Mouse (Mus musculus) intestine, postnatal 0 days (tissue): ENCODE measurements around the gene Sigirr. TPM values are rescaled to one million over a fixed set of nuclear protein-coding genes. Genes with fewer than 3 reads are reported as not detected.

ENCODE experiments used
- ATAC-seq: fragments of 200-750 bp; cut with Nextera tagmentation; 2 replicates; pipeline ENCODE4 v1.8.0; 2017; ENCODE audit warnings: mild to moderate bottlenecking, moderate TSS enrichment, moderate library complexity
- H3K27ac ChIP-seq: fragments of 300-500 bp; sonication (generic); 2 replicates; pipeline ENCODE4 v1.5.1; 2014; ENCODE audit warnings: mild to moderate bottlenecking, low read depth, low read length, moderate library complexity
- H3K27me3 ChIP-seq: fragments of 300-500 bp; sonication (generic); replicated peaks from 2 replicates; pipeline ENCODE4 v1.6.1; 2014; ENCODE audit warnings: low read length, mixed read lengths; ENCODE audit not compliant: control insufficient read depth, insufficient read depth
- H3K36me3 ChIP-seq: fragments of 300-500 bp; sonication (generic); 2 replicates; pipeline ENCODE4 v1.6.1; 2014; ENCODE audit warnings: mild to moderate bottlenecking, moderate library complexity; ENCODE audit not compliant: control insufficient read depth, insufficient read depth
- H3K4me1 ChIP-seq: fragments of 300-500 bp; sonication (generic); replicated peaks from 2 replicates; pipeline ENCODE4 v1.6.1; 2014; ENCODE audit warnings: antibody characterized with exemption, low read length, mixed read lengths; ENCODE audit not compliant: control insufficient read depth, insufficient read depth
- H3K4me2 ChIP-seq: fragments of 300-500 bp; sonication (generic); replicated peaks from 2 replicates; pipeline ENCODE4 v1.6.1; 2014; ENCODE audit warnings: low read depth, mild to moderate bottlenecking, moderate library complexity
- H3K4me3 ChIP-seq: fragments of 300-500 bp; sonication (generic); 2 replicates; pipeline ENCODE4 v1.5.1; 2014; ENCODE audit warnings: low read depth, low read length
- H3K9ac ChIP-seq: fragments of 300-500 bp; sonication (generic); 2 replicates; pipeline ENCODE4 v1.6.1; 2014; ENCODE audit warnings: mild to moderate bottlenecking, low read depth, low read length
- H3K9me3 ChIP-seq: fragments of 300-500 bp; sonication (generic); 2 replicates; pipeline ENCODE4 v1.6.1; 2016; ENCODE audit warnings: mixed run types; ENCODE audit not compliant: control insufficient read depth
- CTCF ChIP-seq: sonication (generic); IDR thresholded peaks from 2 replicates; pipeline ENCODE4 v1.5.1; 2016; ENCODE audit warnings: low read depth, mild to moderate bottlenecking, control low read depth, antibody characterized with exemption, moderate library complexity
- WGBS: fragments of 180-500 bp; shearing (Covaris S2); extraction: QIAGEN DNeasy Blood & Tissue Kit; methylation state at CpG from one replicate; pipeline ENCODE4 v1.1.7; 2014; 5-methylcytosine and 5-hydroxymethylcytosine counted together
- polyA plus RNA-seq: library from polyadenylated mRNA; unstranded; fragments of >200 nt; fragmentation: Nextera tagmentation; extraction: Ambion mirVana; gene quantifications from 2 replicates; pipeline ENCODE4 v1.2.1, GENCODE M21; 2015

Sigirr gene
- polyA plus RNA-seq, 1 experiment from 2014 or later = 42.1 TPM

GRCm38 (mm10) chr7:141093950-141094349 lies 6.4 kb downstream of the Sigirr start:
- no peak overlapping the region for H3K4me2 ChIP-seq
- no peaks in the 10 kb centered on the region for H3K27me3 ChIP-seq
- no peak overlapping the region for H3K4me3 ChIP-seq
- 59% methylated on average over 6 of the region's 6 CpGs for WGBS
- no peak for TF ChIP-seq CTCF
- no peak overlapping the region for H3K27ac ChIP-seq
- no peak overlapping the region for H3K9ac ChIP-seq
- H3K4me1 ChIP-seq = no peaks in the 10 kb centered on the region; the same call in 1 of the 2 replicates
- no peaks in the 10 kb centered on the region for H3K9me3 ChIP-seq
- peaks cover 20% of the 10 kb centered on the region; the same call in 1 of the 2 replicates for H3K36me3 ChIP-seq
- ATAC-seq = no peak

- peaks cover 31% of the 10 kb centered on the region for H3K36me3 ChIP-seq
- peak; percentile 93 for TF ChIP-seq CTCF
- WGBS = 9% methylated on average over 37 of the region's 37 CpGs
- H3K9me3 ChIP-seq = no peaks in the 10 kb centered on the region
- no peak overlapping the region for H3K9ac ChIP-seq
- no peaks in the 10 kb centered on the region; the same call in 1 of the 2 replicates for H3K4me1 ChIP-seq
- no peak overlapping the region for H3K4me3 ChIP-seq
- H3K4me2 ChIP-seq = peak overlapping the region; percentile 53
- no peak overlapping the region for H3K27ac ChIP-seq
- peak; percentile 72 for ATAC-seq
- no peaks in the 10 kb centered on the region for H3K27me3 ChIP-seq
These were observed 8.2 kb downstream of the Sigirr start for GRCm38 (mm10) chr7:141092051-141092735.

GRCm38 (mm10) chr7:141090228-141090627 lies 10.1 kb downstream of the Sigirr start:
- H3K9me3 ChIP-seq = no peaks in the 10 kb centered on the region
- peak overlapping the region; percentile 28; the same call in 1 of the 2 replicates for H3K27ac ChIP-seq
- TF ChIP-seq CTCF = no peak
- peak; percentile 28 for ATAC-seq
- H3K4me1 ChIP-seq = no peaks in the 10 kb centered on the region
- WGBS = 54% methylated on average over 8 of the region's 8 CpGs
- no peak overlapping the region for H3K9ac ChIP-seq
- H3K27me3 ChIP-seq = no peaks in the 10 kb centered on the region
- H3K4me2 ChIP-seq = no peak overlapping the region
- no peak overlapping the region for H3K4me3 ChIP-seq
- H3K36me3 ChIP-seq = peaks cover 31% of the 10 kb centered on the region

GRCm38 (mm10) chr7:141088473-141088872 lies 11.9 kb downstream of the Sigirr start:
- Histone ChIP-seq H3K36me3 (peaks cover 40% of the 10 kb centered on the region), H3K9me3 (no peaks in the 10 kb centered on the region), H3K4me2 (no peak overlapping the region), H3K27ac (no peak overlapping the region), H3K9ac (no peak overlapping the region), H3K4me3 (no peak overlapping the region), H3K4me1 (no peaks in the 10 kb centered on the region), H3K27me3 (no peaks in the 10 kb centered on the region)
- no peak for ATAC-seq
- TF ChIP-seq CTCF = no peak
- WGBS = 25% methylated on average over 18 of the region's 18 CpGs

- TF ChIP-seq CTCF = no peak
- H3K4me3 ChIP-seq = no peak overlapping the region
- H3K9me3 ChIP-seq = no peaks in the 10 kb centered on the region
- H3K9ac ChIP-seq = no peak overlapping the region
- H3K36me3 ChIP-seq = peaks cover 43% of the 10 kb centered on the region
- WGBS = 35% methylated on average over 8 of the region's 8 CpGs
- ATAC-seq = no peak
- no peaks in the 10 kb centered on the region for H3K4me1 ChIP-seq
- H3K27ac ChIP-seq = no peak overlapping the region
- no peaks in the 10 kb centered on the region for H3K27me3 ChIP-seq
- no peak overlapping the region for H3K4me2 ChIP-seq
These were observed 12.5 kb downstream of the Sigirr start for GRCm38 (mm10) chr7:141087894-141088293.

DNA sequence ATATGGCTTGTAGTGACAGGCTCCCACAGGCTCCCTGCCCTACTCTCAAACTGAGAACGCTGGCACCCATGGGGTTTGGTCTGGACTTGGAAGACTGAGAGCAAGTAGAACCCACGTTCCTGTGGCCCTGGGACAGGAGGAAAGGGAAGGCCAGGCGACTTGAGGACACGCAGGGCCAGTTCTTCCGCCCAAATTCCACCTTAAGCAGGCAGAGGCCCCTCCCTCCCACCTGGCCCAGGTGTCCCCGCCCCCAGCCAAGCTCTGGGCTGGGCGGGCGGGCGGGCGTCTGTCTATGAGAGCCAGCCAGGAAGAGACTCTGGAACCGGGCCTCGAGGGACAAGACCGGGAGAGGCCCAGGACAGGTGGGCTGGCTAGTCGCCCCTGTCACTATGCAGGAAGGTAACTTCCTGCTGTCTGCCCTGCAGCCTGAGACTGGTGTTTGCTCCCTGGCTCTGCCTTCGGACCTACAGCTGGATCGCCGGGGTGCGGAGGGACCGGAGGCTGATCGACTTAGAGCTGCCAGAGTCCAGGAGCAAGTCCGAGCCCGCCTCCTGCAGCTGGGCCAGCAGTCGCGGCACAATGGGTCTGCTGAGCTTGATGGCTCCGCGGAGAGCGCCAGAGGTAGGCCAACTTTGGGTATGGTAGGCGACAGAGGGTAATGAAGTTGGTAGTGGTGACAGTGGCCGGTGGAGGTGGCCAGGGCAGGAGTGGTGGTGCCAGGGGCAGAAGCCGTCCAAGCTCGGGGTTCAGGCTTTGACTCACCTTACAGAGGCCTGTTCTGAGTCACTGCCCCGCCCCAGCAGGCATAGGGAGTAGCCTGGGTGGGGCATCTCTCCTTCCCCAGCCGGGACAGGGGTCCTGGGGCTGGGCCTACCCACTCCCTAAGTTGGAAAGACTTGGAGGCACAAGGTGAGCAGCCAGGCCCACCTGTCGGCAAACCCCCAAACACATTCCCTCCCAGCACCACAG lies 20.6 kb downstream of the Sigirr start:
- WGBS = 18% methylated on average over 32 of the region's 34 CpGs
- H3K27ac ChIP-seq = peak overlapping the region; percentile 90
- peak overlapping the region; percentile 68 for H3K9ac ChIP-seq
- H3K27me3 ChIP-seq = no peaks in the 10 kb centered on the region
- peaks cover 19% of the 10 kb centered on the region; the same call in 1 of the 2 replicates for H3K36me3 ChIP-seq
- peak overlapping the region; percentile 49 for H3K4me3 ChIP-seq
- H3K4me1 ChIP-seq = no peaks in the 10 kb centered on the region
- peak overlapping the region; percentile 68 for H3K4me2 ChIP-seq
- TF ChIP-seq CTCF = no peak
- no peaks in the 10 kb centered on the region for H3K9me3 ChIP-seq
- peak; percentile 91 for ATAC-seq
